Mouse (Mus musculus): Measurements from ENCODE around the gene Lrmda. TPM values are rescaled to one million over a fixed set of nuclear protein-coding genes. Genes with fewer than 3 reads are reported as not detected.
A peak's percentile ranks its signal among the peaks of the same experiment; 100 is the strongest.
"Not testable (repeated sequence)": the region's sequence is repeated elsewhere in the genome, so short reads cannot be mapped to it uniquely, and the experiment has no call there.

The Lrmda gene
- total and polyA plus RNA-seq, 3 experiments = 0.92 to 8.6 (median 2.7) TPM

DNA sequence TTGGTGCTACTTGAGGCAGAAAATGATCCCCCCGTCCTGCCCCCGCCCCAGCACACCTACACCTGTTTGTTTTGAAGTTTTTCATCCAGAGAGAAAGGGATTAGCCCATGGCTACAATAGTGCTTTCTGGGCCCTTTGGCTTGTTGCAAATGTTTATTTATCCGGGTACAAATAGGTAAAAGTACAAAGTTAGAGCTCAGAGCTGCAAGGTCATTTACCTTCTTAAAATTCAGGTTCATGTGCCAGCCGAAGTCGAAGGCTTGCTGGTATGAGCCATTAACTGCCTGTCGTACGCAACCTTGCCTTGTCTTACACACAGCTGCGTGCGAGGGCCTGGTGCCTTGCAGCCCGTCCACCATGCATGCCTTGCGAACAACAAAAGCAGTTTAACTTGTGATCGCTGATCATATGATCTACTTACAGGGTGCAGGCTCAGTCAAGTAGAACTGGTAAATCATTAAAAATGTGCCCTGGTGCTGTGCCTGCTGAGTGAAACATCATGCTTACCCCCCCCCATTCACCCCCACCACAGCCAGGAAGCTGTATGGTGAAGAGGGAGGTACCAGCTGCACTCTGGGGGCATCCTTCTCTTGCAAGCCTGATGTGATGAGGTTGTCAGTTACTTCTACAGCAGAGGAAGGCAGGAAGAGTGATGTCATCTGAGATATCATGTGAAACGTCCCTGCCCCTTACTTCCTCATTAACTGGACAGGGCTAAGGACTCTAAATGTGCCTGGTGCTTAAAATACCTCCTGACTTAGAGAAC, 781.5 kb downstream of the Lrmda start:
- no peak for DNase-seq

DNA sequence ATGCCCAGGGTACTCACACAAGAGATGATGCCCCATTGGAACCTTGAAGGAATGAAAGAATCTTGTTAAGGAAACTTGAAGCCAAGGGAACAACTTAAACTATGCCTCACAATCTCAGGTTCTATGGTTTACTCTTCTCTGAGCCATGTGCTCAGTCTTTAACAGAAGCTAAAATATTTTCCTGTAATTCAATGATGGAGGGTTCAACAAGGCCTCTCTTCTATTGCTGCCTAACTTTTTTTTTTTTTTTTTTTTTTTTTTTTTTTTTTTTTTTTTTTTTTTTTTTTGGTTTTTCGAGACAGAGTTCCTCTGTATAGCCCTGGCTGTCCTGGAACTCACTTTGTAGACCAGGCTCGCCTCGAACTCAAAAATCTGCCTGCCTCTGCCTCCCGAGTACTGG, 782.2 kb downstream of the Lrmda start:
- DNase-seq = not testable (repeated sequence)

DNA sequence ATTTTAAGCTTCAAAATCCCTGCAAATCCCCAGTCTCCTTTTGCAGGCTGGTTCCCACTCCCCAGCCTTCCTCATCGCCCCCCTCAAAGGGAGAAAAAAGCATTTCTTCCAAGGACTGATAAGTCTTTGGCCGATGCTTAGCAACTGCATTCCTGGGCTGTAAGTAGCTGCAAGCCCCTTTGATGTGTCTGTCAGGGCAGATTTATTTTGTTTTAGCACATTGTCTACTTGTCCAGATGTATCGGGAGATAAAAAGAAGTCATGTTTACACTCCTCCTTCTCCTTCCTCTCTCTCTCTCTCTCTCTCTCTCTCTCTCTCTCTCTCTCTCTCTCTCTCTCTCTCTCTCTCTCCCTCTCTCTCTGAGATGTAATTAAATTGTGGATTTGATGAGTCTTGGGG, 787.8 kb downstream of the Lrmda start:
- peak; percentile 42 for DNase-seq

DNA sequence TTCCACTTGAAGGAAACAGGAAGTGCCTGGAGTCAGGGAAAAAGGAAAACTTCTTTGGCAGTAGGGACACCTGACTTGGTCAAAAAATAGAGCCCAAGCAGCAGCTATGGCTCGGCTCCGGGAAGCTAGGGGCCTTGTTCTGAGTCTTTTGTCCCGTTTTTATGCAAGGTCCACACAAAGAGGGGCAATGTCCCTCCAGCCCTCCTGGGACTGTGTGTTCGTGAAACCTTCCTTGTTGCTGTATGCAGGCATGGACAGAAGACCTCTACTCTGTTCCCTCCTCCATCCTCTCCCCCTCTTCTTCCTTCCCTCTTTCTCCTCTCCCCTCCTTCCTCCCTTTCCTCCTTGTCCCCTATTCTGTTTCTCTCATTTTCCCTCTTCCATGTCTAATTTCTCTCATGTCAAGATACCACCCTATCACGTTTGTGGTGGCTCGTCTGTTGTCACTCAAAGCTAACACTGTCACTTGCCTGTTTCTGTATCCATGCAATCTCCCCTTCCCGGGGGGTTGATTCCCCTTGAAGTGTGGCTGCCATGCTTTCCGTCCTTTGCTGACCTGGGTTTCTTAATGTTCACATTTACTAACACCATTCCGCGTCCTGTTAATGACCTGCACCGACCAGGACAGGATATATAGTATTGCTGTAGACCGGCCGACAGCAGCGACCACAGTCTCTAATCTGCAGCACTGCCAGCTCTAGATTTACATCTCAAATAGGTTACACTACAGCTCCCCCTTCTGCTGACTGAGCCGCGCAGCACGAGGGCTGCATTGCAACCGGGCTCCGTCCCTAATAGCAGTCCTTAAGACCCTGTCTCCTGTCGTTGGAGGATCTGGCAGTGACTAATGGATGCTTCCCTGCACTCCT, 788.4 kb downstream of the Lrmda start:
- DNase-seq = peak; percentile 76

DNA sequence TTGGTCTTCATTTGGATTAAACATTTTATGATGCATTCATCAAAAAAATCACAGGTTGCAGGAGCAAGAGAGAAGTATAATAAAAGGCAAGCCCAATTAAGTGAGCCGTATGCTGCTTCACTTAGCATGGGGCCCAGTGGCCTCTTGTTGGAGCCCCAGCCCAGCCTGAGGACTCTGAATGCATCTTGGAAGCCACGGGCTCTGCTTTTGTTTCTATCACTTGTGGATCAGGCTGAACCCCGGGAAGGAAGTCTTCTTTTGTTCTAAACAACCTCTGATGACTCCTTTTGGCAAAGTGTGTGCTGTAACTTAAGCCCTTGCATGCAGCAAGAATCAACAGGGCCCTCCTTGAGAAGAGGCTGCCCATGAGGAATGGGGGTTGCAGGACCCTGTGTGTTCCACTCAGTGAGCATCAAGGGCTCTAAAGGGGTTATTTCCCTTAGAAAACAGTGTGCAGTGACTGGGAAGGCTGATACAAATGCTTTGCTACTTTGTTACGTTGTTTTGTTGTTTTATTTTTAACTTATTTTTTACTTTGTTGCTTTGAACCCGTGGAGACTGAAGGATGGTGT, 789.2 kb downstream of the Lrmda start:
- no peak for DNase-seq

DNA sequence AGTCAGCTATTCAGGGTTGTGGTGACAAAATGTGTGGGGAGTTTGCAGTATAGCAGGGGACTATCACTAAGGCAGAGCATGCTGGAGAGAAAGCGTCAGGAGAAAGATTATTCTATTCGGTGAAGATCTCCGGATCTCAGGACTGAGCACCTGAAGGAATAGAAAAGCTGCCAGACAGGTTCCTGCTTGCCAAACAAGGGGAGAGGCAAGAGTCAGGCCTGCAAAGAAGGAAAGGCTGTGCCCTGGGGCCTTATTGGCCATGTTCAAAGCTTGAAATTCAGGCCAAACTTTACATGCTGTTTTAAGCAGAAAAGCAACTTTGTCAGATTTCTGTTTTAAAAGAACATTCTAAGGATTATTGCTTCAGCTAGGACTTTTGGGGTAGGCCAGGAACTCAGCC, 789.7 kb downstream of the Lrmda start:
- DNase-seq = no peak

DNA sequence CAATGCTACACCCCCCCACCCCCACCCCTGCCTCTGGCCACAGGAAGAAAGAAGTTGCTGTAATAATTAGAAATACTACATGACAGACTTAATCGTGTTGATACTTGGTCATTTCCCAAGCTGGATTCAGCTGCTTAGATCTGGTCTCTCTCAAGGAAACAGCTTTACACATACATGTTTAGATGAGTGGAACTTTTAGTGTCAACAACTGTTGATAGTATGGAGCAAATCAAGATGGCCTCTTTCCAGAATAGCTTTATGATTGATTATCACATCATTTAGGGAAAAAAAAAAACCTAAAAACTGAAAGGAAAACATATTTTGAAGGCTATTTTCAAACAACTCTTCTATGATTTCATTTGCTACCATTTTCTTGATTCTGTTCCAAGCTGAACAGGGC, 791.0 kb downstream of the Lrmda start:
- no peak for DNase-seq

DNA sequence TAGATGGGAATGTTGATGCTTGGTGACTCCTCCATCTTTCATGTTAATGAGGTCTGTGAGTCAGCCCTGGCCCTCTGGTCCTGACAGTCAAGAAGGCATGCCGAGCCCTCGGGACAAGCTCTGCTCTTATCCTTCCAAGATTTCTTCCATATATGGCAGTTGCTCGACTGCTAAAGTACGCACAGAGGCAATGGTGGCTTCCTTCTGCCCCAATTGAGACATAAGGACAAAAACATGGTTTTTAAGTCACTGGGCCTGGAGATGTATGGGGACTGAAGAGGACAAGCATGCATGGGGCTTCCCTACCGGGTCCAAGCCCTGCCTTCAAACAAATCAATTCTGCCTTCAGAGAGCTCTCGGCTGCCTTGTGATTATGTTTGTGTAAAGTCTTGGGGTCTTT, 793.3 kb downstream of the Lrmda start:
- DNase-seq = no peak

DNA sequence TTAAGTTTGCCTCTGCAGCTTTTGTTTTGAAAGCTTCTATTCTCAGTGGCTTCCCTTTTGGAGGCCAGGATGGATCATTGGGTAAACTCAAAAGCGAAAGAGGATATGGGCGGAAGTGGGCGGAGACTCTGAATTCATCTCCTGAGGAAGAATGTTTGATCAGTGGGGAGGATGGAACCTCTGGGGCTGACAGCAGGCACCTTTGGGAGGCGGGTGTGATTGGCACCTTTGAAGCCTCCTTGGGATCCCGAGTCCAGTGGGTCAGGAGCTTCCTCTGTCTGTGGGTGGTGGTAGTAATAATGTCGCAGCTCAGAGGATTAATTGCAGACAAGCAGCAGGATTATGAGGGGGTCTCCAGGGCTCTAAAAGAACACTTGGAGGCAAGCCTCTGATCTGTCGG, 793.9 kb downstream of the Lrmda start:
- no peak for DNase-seq

DNA sequence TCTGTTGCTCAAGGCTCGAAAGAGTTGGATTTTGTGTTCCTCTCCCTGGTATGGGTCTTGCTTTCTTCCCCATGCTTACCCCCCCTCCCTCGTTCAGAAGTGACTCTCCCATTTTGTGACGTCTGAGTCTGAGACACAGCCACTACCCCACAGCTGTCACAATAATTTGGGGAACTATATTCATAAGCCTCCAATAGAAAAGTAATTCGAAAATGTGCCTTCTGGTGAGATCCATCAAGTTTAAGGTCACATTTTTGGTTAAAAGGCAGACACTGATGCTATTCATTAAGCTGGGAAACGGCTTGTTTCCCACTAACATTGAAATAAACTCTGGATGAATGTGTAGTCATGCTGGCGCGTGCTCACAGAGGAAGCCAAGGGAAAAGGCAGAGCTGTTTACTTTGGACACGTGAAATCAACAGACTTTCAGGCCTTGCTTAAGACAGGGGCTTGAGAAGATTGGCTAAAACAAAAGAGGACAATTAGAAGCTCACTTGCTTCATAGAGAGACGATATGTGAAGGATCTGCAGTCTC, 795.4 kb downstream of the Lrmda start:
- no peak for DNase-seq

DNA sequence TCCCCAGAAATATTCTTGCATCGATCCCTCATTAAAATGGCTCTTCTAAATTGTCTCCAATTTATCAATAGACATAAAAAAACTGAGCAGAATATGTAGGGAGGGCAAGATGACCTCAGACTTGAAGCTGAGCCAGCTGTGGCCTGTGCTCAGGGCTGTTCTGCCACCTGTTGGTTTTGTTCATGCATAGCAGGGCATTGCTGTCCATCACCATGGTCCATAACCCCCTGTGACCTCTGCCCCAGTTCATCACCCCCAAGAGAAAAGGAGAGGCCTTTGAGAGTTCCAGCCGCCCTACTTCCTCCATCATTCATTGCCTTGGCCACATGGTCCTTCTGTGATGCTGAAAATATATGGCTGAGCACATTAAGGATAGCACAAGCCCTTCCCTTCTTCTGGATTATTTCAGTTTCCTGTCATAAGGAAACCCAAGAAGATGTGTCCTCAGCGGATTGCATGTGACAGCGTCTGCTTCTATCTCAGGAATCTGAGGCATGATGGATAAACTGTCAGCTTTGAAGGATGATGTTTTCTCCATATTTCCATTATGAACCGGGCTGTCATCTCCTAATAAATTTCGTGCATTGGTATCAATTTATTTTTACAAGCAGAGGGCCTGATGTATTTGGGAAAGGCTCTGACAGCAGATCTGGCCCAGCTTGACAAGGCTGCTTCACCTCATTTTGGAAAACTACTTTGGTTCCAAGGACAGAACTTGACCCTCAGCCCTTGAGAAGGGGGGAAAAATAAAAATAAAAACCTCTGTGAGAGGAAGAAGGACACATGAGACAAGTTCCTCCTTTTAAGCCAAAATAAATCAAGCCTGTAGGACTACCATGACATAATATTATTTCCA, 798.1 kb downstream of the Lrmda start:
- DNase-seq = peak; percentile 57

DNA sequence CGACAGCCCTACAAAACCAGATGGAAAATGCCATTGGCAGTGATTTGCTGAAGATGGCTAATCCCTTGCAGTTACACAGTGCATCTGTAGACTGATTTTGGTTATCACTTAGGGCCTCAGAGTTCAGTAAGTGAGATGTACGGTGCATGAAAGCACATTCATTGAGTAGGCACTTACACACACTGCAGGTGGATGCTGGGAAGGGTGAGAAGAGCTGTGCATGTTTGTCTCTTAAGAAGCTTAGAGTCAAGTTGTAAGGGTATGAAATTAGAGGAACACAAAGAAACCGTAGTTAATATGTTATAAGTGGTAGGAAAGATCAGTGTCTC, 798.7 kb downstream of the Lrmda start:
- DNase-seq = no peak

DNA sequence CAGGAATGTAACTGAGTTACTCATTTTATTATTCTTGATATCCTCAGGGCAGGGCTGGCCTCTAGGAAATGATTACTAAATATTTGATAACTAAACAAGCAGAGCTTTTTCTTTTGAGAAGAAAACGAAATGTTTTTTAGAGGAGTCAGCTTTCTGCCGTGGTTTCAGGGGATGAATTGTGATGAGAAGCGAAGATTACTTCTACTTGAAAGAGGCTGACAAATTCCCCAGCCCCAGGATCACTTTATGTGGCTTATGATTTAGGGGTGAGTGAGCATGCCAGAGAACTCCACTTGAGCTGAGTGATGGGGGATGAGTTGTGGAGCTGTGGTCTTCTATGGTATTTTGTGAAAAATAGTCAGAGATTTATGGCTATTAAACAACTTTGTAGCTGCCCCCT, 803.4 kb downstream of the Lrmda start:
- no peak for DNase-seq

DNA sequence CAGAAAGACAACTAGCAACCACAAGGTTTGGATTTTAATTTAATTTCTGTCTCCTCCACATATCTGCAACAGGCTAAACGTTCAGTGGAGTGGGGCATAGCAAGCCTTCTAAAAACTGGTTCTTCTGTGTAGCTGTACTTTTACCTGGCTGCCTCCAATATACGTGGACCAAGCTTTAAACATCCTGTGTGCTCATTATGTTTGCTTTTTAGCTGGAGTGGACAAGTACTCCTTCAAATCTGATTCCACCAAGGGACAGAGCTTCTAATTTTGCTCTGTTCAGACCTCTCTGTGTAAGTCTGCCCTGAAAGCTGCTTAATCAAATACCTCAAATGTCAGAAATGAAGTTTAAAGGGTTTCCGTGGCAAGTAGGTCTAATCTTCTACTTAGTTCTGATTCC, 807.3 kb downstream of the Lrmda start:
- no peak for DNase-seq

DNA sequence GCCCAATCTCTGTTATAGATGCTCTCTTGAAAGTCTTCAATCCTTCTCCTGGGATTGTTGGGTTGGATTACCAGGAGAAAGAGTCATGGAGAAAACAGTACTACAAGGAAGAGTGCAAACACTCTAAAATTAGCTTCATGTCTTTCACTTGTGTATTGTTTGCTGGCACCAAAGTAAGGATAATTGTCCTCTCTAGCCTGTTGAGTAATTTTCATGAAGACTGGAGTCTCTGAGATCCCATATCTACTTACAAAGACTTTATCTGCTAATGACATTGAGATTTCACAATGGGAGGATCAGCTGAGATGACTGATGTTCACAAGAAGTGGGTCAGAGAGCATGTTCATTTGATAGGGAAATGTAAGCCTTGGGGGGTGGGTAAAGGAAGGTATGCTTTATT, 817.5 kb downstream of the Lrmda start:
- DNase-seq = no peak

DNA sequence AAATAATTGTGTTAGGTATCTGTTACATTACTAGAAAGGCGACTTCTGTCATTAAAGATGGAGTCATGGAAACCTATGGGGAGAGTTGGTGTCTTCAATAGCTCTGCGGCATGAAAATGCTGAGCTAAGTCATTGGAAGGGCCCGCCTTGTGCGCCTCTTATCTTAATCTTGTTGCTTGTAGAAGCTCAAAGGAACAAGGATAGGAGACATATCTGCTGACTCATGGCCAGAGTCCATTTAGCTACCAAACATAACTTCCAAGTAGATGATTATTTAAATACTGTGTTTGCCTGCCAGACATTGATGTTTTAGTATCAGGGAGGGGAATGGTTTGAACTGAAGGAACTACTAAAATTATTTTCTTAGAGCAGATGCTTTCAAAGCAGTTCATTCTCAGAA, 821.6 kb downstream of the Lrmda start:
- no peak for DNase-seq

DNA sequence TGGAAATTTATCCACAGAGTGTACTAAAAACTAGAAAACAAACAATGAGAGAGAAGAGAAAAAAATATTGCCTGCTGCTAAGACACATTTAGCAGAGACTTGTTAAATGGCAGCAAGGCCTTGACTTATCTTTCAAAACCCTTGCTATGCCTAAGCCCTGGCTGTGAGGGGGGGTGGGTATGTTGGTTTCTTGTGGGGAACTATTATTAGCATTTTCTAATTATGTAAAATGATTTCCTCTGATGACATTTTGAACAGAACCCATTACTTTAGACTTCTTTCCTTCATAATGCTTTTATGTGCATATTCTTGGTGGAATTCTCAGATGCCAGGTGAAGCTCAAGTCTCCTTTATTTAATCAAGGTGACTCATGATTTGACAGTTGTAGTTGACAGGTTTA, 824.5 kb downstream of the Lrmda start:
- DNase-seq = no peak

DNA sequence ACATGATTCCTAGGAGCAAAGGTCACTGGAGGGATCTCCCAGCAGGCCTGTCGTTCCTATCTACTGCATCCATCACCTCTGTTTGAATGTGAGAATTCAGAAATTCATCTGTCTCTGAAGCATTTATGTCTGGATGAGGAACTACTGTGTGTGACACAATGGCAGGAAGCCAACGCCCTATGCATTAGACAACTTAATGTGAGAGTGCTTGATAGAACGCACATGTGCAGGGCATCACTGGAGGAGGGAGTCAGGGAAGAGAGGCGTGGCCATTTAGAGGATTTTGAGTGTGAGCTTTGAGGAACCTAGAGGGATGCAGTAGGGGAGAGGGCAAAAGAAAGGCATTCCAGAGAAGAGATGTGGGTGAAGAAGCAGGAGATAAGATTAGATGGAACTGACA, 825.9 kb downstream of the Lrmda start:
- DNase-seq = no peak

DNA sequence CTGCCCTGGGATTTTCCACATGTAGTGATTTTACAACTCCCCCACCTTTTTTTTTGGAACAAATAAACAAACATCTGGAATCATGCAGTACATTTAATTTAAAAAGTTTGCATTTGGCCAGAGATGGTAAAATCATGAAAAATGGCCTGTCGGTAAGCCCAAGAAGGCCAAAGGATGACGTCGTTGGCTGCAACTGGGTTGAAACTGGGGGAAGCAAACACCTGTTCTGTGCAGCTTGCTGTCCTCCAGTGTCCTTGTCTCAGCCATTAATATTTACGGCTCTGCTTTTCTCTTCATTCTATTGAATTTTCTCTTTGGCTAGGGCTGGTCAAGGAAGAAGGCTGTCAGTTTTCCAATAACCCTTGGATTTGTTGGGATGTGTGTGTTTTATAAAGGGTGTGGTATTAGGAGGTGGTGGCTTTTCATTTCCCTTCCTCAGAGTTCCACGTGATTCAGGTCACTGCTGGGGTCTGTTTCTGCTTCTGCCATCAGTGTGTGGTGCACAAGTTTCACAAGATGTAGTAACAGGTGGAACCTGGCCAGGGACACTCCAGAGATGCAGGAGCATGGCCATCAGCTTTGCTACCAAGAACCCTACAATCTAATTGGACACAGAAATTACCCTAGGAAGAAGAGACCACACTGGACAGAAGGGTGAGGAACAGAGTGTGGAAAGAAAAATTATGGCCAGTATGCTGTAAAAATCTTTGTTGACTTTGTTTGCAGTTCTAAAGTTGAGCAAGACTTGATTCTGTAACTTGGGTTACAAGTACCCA, 827.7 kb downstream of the Lrmda start:
- DNase-seq = peak; percentile 33

DNA sequence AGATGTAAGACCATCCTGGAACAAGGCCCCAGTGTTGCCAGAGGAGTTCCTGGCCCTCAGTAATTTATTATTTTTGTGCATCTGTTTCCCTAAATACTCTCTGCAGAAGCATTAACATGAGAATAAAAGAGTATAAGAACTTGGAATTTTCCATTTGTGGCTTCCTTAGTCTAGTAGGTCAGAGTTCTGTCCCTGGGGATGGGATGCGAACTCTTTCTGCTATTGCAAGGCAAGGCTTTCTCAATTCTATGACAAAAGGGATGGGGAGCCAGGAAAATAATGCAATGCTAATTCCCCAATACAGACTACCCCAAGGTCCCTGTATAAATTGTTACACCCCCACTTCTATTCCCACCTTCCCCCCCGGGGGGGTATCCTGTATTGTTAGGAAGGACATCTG, 829.6 kb downstream of the Lrmda start:
- DNase-seq = peak; percentile 27

DNA sequence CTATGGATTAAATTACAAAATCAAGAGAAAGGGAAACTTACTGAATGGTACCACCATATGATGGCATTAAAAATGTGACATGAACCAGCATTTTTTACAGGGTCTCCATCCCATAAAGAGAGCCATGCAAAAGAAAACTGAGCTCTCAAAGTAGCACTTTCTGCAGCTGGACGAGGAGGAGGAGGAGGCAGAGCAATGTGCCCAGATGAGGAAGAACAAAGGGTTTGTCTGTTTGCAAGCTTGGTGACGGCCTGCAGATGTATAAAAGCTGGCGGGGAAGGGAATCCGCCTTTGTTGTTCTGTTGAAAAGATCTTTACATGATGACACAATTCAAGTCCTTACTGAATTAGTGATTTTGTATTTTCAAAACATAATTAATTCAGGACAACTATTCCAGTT, 841.1 kb downstream of the Lrmda start:
- DNase-seq = no peak

All from adrenal gland, adult 2 months (tissue).